Mouse (Mus musculus) cortical plate, adult 2 months (tissue): ENCODE results near the gene Sgms1. TPM values are rescaled to one million over a fixed set of nuclear protein-coding genes. Genes with fewer than 3 reads are reported as not detected.
"Not testable (repeated sequence)": the region's sequence is repeated elsewhere in the genome, so short reads cannot be mapped to it uniquely, and the experiment has no call there.

ENCODE experiments used
- H3K27ac ChIP-seq: fragments of 200-500 bp; 2 replicates; pipeline ENCODE4 v1.5.1; 2012; ENCODE audit warnings: low read length, control low read depth, inconsistent platforms; ENCODE audit not compliant: insufficient read depth
- H3K4me1 ChIP-seq: fragments of 200-500 bp; 2 replicates; pipeline ENCODE4 v1.6.1; 2011; ENCODE audit warnings: low read length; ENCODE audit not compliant: control insufficient read depth, insufficient read depth
- H3K4me3 ChIP-seq: fragments of 200-500 bp; 2 replicates; pipeline ENCODE4 v1.5.1; 2011; ENCODE audit warnings: mild to moderate bottlenecking, low read length, control low read depth; ENCODE audit not compliant: insufficient read depth
- CTCF ChIP-seq: fragments of 200-500 bp; IDR thresholded peaks from 2 replicates; pipeline ENCODE4 v1.5.1; 2011; ENCODE audit warnings: mild to moderate bottlenecking, control low read depth, low read length; ENCODE audit not compliant: insufficient read depth; ENCODE audit errors: extremely low read depth
- POLR2A ChIP-seq: fragments of 200-500 bp; IDR thresholded peaks from 2 replicates; pipeline ENCODE4 v1.6.1; 2011; ENCODE audit warnings: mild to moderate bottlenecking, low read length, control low read depth; ENCODE audit not compliant: insufficient read depth; ENCODE audit errors: extremely low read depth
- polyA plus RNA-seq: library from polyadenylated mRNA; depleted of rRNA; stranded (reverse); fragments of >200 nt; gene quantifications from 2 replicates; pipeline ENCODE4 v1.2.3, GENCODE M21; 2012

Gene Sgms1
- polyA plus RNA-seq, 1 experiment = 34.3 TPM

DNA sequence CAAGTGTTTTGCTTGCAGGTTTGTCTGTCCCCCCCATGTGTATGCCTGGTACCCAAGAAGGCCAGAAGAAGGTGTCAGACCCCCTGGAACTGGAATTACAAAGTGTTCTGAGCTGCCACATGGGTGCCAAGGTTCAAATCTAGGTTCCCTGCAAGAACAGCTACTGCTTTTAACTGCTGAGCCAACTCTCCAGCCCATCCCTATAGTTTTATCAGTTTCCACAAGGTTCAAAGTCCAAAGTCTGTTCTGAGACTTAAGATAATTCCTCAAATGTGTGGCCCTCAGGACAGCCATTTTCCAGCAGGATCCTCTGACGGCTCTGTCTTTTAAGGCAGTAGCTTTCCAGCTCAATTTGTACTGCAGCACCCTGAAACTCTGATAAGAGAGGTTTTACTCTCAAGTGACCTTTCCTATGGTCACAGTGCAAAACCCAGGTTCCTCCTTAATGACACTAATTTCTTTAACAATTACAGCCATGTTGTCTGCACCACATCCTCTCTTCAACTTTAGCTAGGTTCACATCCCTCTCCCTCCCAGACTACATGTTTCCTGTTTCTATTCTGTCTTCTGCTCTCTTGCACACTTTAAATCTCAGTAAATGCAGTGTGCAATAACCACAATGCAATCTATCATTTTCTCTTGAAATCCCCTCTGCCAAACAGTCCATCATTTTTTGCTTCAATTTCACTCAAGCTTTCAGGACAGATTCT lies 28.4 kb downstream of the Sgms1 start:
- Histone ChIP-seq H3K4me3 (no peak overlapping the region), H3K4me1 (peaks cover 7% of the 10 kb centered on the region), H3K27ac (no peak overlapping the region)
- TF ChIP-seq CTCF (no peak), POLR2A (no peak)

DNA sequence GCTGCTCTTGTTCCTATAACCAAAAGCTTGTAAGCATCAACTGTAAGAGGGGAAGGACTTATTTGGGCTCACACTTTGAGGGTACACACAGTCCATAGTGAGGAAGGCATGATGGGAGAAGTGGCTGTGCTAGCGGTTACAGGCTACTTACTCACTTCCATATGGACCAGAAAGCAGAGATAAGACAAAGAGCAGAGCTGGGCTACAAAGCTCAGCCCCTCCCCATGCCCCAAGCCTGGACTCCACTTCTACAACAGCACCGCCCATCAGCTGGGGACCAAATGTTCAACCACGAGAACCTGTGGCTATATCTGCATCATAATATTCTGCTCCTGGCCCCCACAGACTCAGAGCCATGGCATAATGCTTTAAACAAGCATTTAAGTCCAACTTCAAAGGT lies 29.0 kb downstream of the Sgms1 start:
- Histone ChIP-seq H3K4me1 (peaks cover 10% of the 10 kb centered on the region), H3K27ac (no peak overlapping the region), H3K4me3 (no peak overlapping the region)
- TF ChIP-seq CTCF (no peak), POLR2A (no peak)

DNA sequence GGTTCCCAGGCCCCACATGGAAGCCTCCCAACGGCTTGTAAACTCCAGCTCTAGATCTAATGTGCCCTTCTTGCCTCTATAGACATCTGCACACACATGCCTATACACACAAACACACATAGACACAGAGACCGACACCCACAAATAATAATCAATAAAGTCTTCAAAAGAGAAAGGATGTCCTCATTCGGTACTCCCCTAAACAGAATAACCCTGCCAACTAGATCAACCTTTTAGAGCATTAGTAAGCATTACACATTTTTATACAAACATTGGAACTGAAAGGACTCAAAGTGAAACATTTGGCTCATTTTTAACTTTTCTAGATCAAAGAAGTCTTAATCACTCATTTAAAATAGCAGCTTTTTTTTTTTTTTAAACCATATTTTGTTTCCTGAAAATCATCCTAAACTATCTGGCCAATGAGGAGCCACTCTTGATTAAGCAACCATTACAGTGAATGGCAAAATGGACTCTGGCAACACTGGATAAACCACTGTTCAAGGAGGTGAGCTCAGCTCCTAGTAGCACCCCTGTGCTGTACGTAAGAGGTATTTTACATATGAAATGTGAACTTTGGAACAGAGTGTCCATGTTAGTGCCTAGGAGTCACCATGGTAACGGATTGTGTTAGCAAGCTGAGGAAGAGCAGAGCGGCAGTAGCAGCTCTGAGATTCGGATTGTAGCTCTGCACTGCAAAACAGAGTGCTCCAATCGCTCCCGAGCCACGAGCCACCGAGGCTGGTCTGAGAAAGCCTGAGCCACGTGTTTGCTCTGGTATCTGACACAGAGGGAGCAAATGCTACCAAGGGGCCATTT lies 30.6 kb downstream of the Sgms1 start:
- Histone ChIP-seq H3K4me3 (no peak overlapping the region), H3K27ac (no peak overlapping the region), H3K4me1 (peaks cover 8% of the 10 kb centered on the region)
- TF ChIP-seq CTCF (no peak), POLR2A (no peak)

DNA sequence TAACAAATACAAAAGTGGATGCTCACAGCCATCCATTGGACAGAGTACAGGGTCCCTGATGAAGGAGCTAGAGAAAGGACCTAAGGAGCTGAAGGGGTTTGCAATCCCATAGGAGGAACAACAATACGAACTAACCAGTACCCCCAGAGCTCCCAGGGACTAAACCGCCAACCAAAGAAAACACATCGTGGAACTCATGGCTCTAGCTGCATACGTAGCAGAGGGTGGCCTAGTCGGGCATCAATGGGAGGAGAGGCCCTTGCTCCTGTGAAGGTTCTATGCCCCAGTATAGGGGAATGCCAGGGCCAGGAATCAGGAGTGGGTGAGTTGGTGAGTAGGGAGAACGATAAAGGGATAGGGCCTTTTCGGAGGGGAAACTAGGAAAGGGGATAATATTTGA lies 31.5 kb downstream of the Sgms1 start:
- not testable (repeated sequence) for H3K27ac ChIP-seq, H3K4me3 ChIP-seq, H3K4me1 ChIP-seq

DNA sequence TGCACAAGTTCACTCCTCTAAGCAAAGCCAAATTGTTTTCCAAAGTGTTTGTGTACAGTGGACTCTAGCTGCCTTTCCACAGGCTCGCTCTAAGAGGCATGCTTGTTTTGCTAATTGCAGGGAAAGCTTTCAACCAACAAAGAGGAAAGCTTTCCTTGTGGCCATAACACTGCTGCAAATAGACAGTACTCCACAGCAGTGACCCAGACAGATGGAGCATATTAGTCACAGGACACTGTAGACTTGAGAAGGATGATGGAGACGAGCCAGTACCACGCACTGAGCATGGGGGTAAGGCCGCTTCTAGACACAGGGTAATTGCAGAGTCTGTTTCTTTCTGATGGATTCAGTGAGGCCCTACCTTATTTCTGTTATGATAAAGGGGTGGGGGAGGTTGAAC lies 33.3 kb downstream of the Sgms1 start:
- Histone ChIP-seq H3K4me1 (peaks cover 8% of the 10 kb centered on the region), H3K4me3 (no peak overlapping the region), H3K27ac (no peak overlapping the region; the same call in 1 of the 2 replicates)
- TF ChIP-seq POLR2A = no peak
- TF ChIP-seq CTCF = no peak

DNA sequence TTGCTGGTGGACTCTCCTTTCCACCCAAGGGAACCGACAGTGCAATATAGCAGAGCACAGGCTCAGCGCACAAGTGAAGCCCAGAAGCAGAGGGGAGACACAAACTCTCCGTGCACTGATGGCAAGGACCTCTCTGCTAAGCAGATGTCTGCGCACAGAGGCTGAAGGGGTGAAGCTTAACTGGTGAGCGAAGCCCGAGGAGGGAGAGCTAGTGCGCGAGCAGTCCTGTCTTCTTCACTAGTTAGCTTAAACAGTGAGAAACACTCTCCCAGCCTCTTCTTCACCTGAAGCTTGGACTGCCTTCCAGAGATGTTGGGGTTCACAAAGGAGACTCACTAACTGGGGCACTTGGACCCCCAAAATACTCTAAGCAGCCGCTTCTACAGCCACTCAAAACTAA lies 36.1 kb downstream of the Sgms1 start:
- peaks cover 7% of the 10 kb centered on the region for H3K4me1 ChIP-seq
- H3K27ac ChIP-seq = no peak overlapping the region
- TF ChIP-seq CTCF (no peak), POLR2A (no peak)
- no peak overlapping the region for H3K4me3 ChIP-seq

DNA sequence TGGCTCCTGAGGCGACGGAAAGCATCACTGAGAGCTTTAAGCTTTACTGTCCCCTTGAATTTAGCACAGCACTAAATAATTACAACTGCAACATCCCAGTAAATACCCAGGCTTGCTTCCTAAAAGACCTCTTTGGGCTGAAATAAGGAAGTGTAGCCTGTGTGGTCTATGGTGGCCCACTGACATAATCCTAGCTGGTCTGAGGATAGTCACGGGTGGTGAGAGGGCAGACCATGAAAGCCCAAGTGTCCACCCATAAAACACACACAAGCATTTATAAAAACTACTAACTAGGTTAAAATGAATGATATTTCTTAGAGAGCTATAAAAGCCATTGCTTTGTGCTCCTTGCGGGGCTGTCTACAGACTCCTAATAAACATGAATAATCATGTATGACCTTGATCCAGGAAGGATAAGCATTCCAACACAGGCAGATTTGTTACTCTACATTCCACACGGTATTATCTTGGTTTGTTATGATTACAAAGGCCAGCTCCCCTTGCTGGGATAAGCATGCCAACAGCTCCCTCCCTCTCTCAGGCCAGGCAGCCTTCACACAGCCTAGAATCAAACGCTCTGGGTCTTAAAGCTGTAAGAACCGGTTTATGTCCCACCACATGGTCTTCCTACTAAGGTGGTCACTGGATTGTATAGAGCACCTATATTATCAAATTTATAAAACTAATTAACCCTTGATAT lies 40.4 kb downstream of the Sgms1 start:
- peaks cover 2% of the 10 kb centered on the region; the same call in 1 of the 2 replicates for H3K4me1 ChIP-seq
- H3K4me3 ChIP-seq = no peak overlapping the region
- H3K27ac ChIP-seq = no peak overlapping the region
- TF ChIP-seq CTCF = no peak
- TF ChIP-seq POLR2A = no peak

DNA sequence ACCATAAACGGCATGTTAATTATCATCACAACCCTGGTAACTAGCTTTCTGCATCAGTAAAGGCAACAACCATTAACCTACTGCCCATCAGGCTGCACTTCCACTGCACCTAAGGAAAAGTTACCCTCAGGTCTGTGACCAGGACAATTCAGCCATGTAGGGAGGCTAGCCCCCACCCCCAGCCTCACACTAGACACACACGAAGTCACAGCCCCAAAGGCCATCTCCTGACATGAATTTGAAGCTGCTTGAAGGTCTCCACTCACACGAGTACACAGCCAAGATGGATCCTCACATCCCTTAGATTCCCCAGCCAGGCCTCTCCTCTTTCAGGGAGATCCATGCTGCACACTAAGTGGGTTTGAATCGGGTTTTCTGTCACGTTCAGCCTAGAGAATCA lies 42.0 kb downstream of the Sgms1 start:
- H3K4me1 ChIP-seq = peaks cover 5% of the 10 kb centered on the region; the same call in 1 of the 2 replicates
- H3K27ac ChIP-seq = no peak overlapping the region
- no peak for TF ChIP-seq CTCF
- no peak for TF ChIP-seq POLR2A
- H3K4me3 ChIP-seq = no peak overlapping the region

DNA sequence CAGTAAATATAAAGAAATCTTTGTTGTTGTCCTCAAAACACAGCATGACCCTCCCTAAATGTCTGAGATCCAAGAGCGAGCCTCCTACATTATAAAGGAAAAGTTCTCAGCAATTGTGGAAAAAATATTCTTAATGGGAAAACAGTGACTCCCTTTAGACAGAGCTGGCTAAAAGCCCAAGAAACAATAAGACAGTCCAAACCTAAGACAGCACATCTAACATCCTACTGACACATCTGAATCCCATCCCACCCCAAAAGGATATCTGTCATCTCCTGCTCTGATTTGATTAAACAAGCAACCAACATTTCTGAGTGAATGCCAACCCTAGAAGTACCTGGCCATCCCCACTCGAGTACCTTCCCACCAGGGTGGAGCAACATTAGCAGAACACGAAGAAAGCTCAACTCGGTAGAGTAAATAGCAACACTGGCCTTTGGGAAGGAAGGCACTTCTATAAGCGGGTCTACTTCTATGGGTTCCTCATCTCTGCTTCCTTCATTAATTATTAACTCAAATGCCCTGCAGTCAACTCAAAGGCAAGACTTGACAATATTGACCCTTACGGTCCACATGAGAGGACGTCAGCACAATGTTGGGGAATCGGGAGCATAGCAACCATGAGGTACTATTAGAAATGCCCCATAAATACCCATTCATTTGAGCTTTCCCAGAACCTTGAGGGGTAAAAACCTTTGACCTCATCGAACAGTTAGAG lies 42.7 kb downstream of the Sgms1 start:
- TF ChIP-seq POLR2A (no peak), CTCF (no peak)
- peaks cover 9% of the 10 kb centered on the region for H3K4me1 ChIP-seq
- H3K4me3 ChIP-seq = no peak overlapping the region
- no peak overlapping the region for H3K27ac ChIP-seq
